Mouse (Mus musculus): Measurements from ENCODE around the gene Galp.
A peak's percentile ranks its signal among the peaks of the same experiment; 100 is the strongest.

The Galp gene

GRCm38 (mm10) chr7:6196790-6197189, at the start of gene Galp:
Galp (plus strand) TSS chr7:6197090.
- DNase-seq (ENCODE audit: low spot score), result no peak

GRCm38 (mm10) chr7:6147688-6148087, 49.2 kb upstream of the Galp start:
- DNase-seq (ENCODE audit: low spot score), result no peak

- no peak for DNase-seq (ENCODE audit: low spot score)
Measured at GRCm38 (mm10) chr7:6151266-6151665, 45.6 kb upstream of the Galp start.

GRCm38 (mm10) chr7:6152036-6152435, 44.9 kb upstream of the Galp start:
- no peak for DNase-seq (ENCODE audit: low spot score)

- DNase-seq (ENCODE audit: low spot score), result no peak
Measured at GRCm38 (mm10) chr7:6153131-6153530, 43.8 kb upstream of the Galp start.

- no peak for DNase-seq (ENCODE audit: low spot score)
Measured at GRCm38 (mm10) chr7:6154164-6154563, 42.7 kb upstream of the Galp start.

- DNase-seq (ENCODE audit: low spot score), result peak; percentile 66
Measured at GRCm38 (mm10) chr7:6155031-6155872, 41.6 kb upstream of the Galp start.

- DNase-seq (ENCODE audit: low spot score), result peak; percentile 87
Measured at GRCm38 (mm10) chr7:6155901-6156411, 40.9 kb upstream of the Galp start, which contains the start of gene Zfp787. Zfp787 (minus strand) TSS chr7:6155997.

- DNase-seq (ENCODE audit: low spot score), result no peak
Measured at GRCm38 (mm10) chr7:6156901-6157472, 39.9 kb upstream of the Galp start.

- no peak for DNase-seq (ENCODE audit: low spot score)
Measured at GRCm38 (mm10) chr7:6157479-6157878, 39.4 kb upstream of the Galp start.

GRCm38 (mm10) chr7:6159604-6160003, 37.3 kb upstream of the Galp start:
- no peak for DNase-seq (ENCODE audit: low spot score)

GRCm38 (mm10) chr7:6161541-6161940, 35.3 kb upstream of the Galp start:
- DNase-seq (ENCODE audit: low spot score), result no peak

- no peak for DNase-seq (ENCODE audit: low spot score)
Measured at GRCm38 (mm10) chr7:6162172-6162571, 34.7 kb upstream of the Galp start.

GRCm38 (mm10) chr7:6164671-6165070, 32.2 kb upstream of the Galp start:
- DNase-seq (ENCODE audit: low spot score), result no peak

- no peak for DNase-seq (ENCODE audit: low spot score)
Measured at GRCm38 (mm10) chr7:6169403-6169802, 27.5 kb upstream of the Galp start.

GRCm38 (mm10) chr7:6170391-6170790, 26.5 kb upstream of the Galp start:
- DNase-seq (ENCODE audit: low spot score), result no peak

GRCm38 (mm10) chr7:6170871-6171270, 26.0 kb upstream of the Galp start:
- no peak for DNase-seq (ENCODE audit: low spot score)

GRCm38 (mm10) chr7:6171444-6172005, 25.4 kb upstream of the Galp start:
- peak; percentile 78 for DNase-seq (ENCODE audit: low spot score)

GRCm38 (mm10) chr7:6172006-6172649, 24.8 kb upstream of the Galp start, which contains the start of gene Zfp444:
Zfp444 (plus strand) TSS chr7:6172226.
- DNase-seq (ENCODE audit: low spot score), result peak; percentile 95

- no peak for DNase-seq (ENCODE audit: low spot score)
Measured at GRCm38 (mm10) chr7:6172674-6173244, 24.1 kb upstream of the Galp start.

GRCm38 (mm10) chr7:6173872-6174271, 23.0 kb upstream of the Galp start:
- DNase-seq (ENCODE audit: low spot score), result no peak

GRCm38 (mm10) chr7:6174365-6174987, 22.4 kb upstream of the Galp start:
- peak; percentile 6 for DNase-seq (ENCODE audit: low spot score)
